Mouse (Mus musculus) kidney, embryonic 16.5 days (tissue): ENCODE results near the gene Olfr243. TPM values are rescaled to one million over a fixed set of nuclear protein-coding genes. Genes with fewer than 3 reads are reported as not detected.
"Not testable (repeated sequence)": the region's sequence is repeated elsewhere in the genome, so short reads cannot be mapped to it uniquely, and the experiment has no call there.

Source experiments
- ATAC-seq: fragments of 200-750 bp; cut with Nextera tagmentation; 2 replicates; pipeline ENCODE4 v1.8.0; 2017; ENCODE audit warnings: moderate TSS enrichment; ENCODE audit not compliant: low FRiP score, low TSS enrichment
- H3K27ac ChIP-seq: fragments of 300-500 bp; sonication (generic); 2 replicates; pipeline ENCODE4 v1.5.1; 2014; ENCODE audit warnings: low read length
- H3K27me3 ChIP-seq: fragments of 300-500 bp; sonication (generic); 2 replicates; pipeline ENCODE4 v1.6.1; 2014; ENCODE audit warnings: low read length, control low read depth, mixed read lengths; ENCODE audit not compliant: insufficient read depth
- H3K36me3 ChIP-seq: fragments of 300-500 bp; sonication (generic); 2 replicates; pipeline ENCODE4 v1.6.1; 2014; ENCODE audit warnings: low read length, control low read depth, mixed read lengths; ENCODE audit not compliant: insufficient read depth
- H3K4me1 ChIP-seq: fragments of 300-500 bp; sonication (generic); 2 replicates; pipeline ENCODE4 v1.6.1; 2014; ENCODE audit warnings: low read length, control low read depth, mixed read lengths; ENCODE audit not compliant: insufficient read depth
- H3K4me2 ChIP-seq: fragments of 300-500 bp; sonication (generic); replicated peaks from 2 replicates; pipeline ENCODE4 v1.6.1; 2014; ENCODE audit warnings: low read depth, low read length
- H3K4me3 ChIP-seq: fragments of 300-500 bp; sonication (generic); 2 replicates; pipeline ENCODE4 v1.5.1; 2014; ENCODE audit warnings: mild to moderate bottlenecking, low read length
- H3K9ac ChIP-seq: fragments of 300-500 bp; sonication (generic); replicated peaks from 2 replicates; pipeline ENCODE4 v1.6.1; 2014; ENCODE audit warnings: low read length
- H3K9me3 ChIP-seq: fragments of 300-500 bp; sonication (generic); 2 replicates; pipeline ENCODE4 v1.6.1; 2016; ENCODE audit warnings: low read length, control low read depth
- WGBS: fragments of 180-500 bp; shearing (Covaris S2); extraction: QIAGEN DNeasy Blood & Tissue Kit; methylation state at CpG from one replicate; pipeline ENCODE4 v1.1.7; 2014; 5-methylcytosine and 5-hydroxymethylcytosine counted together
- polyA plus RNA-seq: library from polyadenylated mRNA; unstranded; fragments of >200 nt; fragmentation: Nextera tagmentation; extraction: Ambion mirVana; gene quantifications from 2 replicates; pipeline ENCODE4 v1.2.1, GENCODE M21; 2015

Gene Olfr243
- polyA plus RNA-seq, 1 experiment from 2014 or later: not detected

DNA sequence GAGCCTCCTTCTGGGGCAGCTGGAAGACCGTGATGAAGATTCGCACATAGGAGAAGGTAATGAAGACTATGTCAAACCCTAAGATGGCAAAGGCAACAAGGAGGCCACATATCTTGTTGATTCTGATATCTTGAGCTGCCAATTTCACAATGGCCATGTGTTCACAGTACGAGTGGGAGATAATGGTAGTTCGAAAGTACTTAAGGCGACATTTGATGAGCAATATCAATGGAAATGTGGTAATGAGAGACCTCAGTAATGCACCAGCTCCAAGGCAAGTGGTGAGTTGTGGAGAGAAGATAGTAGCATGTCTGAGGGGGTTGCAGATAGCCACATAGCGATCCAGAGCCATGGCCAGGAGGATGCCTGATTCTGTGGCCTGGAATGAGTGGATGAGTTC is 53.2 kb downstream of the Olfr243 start:
- not testable (repeated sequence) for H3K4me1 ChIP-seq, H3K36me3 ChIP-seq, H3K27me3 ChIP-seq, H3K9ac ChIP-seq, H3K9me3 ChIP-seq, ATAC-seq, H3K27ac ChIP-seq, H3K4me2 ChIP-seq, H3K4me3 ChIP-seq
- WGBS: 91% methylated on average over 6 of the region's 6 CpGs

Other genes starting within 250 kb of the Olfr243 start
- gene Olfr608, start 244.8 kb upstream of the Olfr243 start, polyA plus RNA-seq: not detected in 2 replicates
- not detected in 2 replicates for gene Olfr609, start 216.6 kb upstream of the Olfr243 start, polyA plus RNA-seq
- not detected in 2 replicates for gene Olfr610, start 202.5 kb upstream of the Olfr243 start, polyA plus RNA-seq
- not detected in 2 replicates for gene Olfr611, start 193.8 kb upstream of the Olfr243 start, polyA plus RNA-seq
- gene Olfr612, start 172.0 kb upstream of the Olfr243 start, polyA plus RNA-seq: not detected in 2 replicates
- not detected in 2 replicates for gene Olfr613, start 166.6 kb upstream of the Olfr243 start, polyA plus RNA-seq
- gene Olfr615, start 158.6 kb upstream of the Olfr243 start, polyA plus RNA-seq: not detected in 2 replicates
- gene Olfr616, start 145.5 kb upstream of the Olfr243 start, polyA plus RNA-seq: not detected in 2 replicates
- not detected in 2 replicates for gene Olfr617, start 141.6 kb upstream of the Olfr243 start, polyA plus RNA-seq
- not detected in 2 replicates for gene Olfr618, start 124.6 kb upstream of the Olfr243 start, polyA plus RNA-seq
- not detected in 2 replicates for gene Olfr619, start 114.1 kb upstream of the Olfr243 start, polyA plus RNA-seq
- not detected in 2 replicates for gene Olfr620, start 102.1 kb upstream of the Olfr243 start, polyA plus RNA-seq
- not detected in 2 replicates for gene Olfr622, start 72.0 kb upstream of the Olfr243 start, polyA plus RNA-seq
- gene Olfr623, start 51.0 kb upstream of the Olfr243 start, polyA plus RNA-seq: not detected in 2 replicates
- gene Olfr624, start 43.5 kb upstream of the Olfr243 start, polyA plus RNA-seq: 0.02 and 0.04 TPM in 2 replicates
- gene Olfr625-ps1, start 32.0 kb upstream of the Olfr243 start, polyA plus RNA-seq: not detected in 2 replicates
- not detected in 2 replicates for gene Olfr628, start 15.7 kb downstream of the Olfr243 start, polyA plus RNA-seq
- gene Olfr629, start 30.3 kb downstream of the Olfr243 start, polyA plus RNA-seq: not detected in 2 replicates
- not detected in 2 replicates for gene Olfr630, start 42.7 kb downstream of the Olfr243 start, polyA plus RNA-seq
- not detected in 2 replicates for gene Olfr69, start 56.9 kb downstream of the Olfr243 start, polyA plus RNA-seq
- not detected in 2 replicates for gene Olfr68, start 65.0 kb downstream of the Olfr243 start, polyA plus RNA-seq
- not detected in 2 replicates for gene Olfr67, start 77.2 kb downstream of the Olfr243 start, polyA plus RNA-seq
- 2,178 and 2,179 TPM in 2 replicates for gene Hbb-bt, start 99.3 kb downstream of the Olfr243 start, polyA plus RNA-seq
- 7,235 and 7,674 TPM in 2 replicates for gene Hbb-bs, start 113.4 kb downstream of the Olfr243 start, polyA plus RNA-seq
- not detected in 2 replicates for gene Hbb-bh2, start 125.8 kb downstream of the Olfr243 start, polyA plus RNA-seq
- 0.92 and 1.9 TPM in 2 replicates for gene Hbb-bh1, start 128.5 kb downstream of the Olfr243 start, polyA plus RNA-seq
- gene Hbb-y, start 138.5 kb downstream of the Olfr243 start, polyA plus RNA-seq: 50.5 and 57.1 TPM in 2 replicates
- not detected in 2 replicates for gene Olfr66, start 171.6 kb downstream of the Olfr243 start, polyA plus RNA-seq
- gene Olfr64, start 179.8 kb downstream of the Olfr243 start, polyA plus RNA-seq: not detected in 2 replicates
- not detected in 2 replicates for gene Olfr65, start 188.8 kb downstream of the Olfr243 start, polyA plus RNA-seq
- gene Olfr631, start 214.2 kb downstream of the Olfr243 start, polyA plus RNA-seq: not detected in 2 replicates
- gene Olfr632, start 219.7 kb downstream of the Olfr243 start, polyA plus RNA-seq: not detected in 2 replicates
- not detected in 2 replicates for gene Olfr633, start 229.8 kb downstream of the Olfr243 start, polyA plus RNA-seq